Mouse (Mus musculus) small intestine, adult 2 months (tissue): ENCODE results near the gene Gtsf1. TPM values are rescaled to one million over a fixed set of nuclear protein-coding genes. Genes with fewer than 3 reads are reported as not detected.

Experiments
- H3K27ac ChIP-seq: fragments of 200-500 bp; 2 replicates; pipeline ENCODE4 v1.5.1; 2012; ENCODE audit warnings: low read depth, low read length, control low read depth, inconsistent platforms; ENCODE audit not compliant: insufficient read depth
- H3K27me3 ChIP-seq: fragments of 200-500 bp; 2 replicates; pipeline ENCODE4 v1.6.1; 2012; ENCODE audit warnings: mild to moderate bottlenecking, moderate library complexity, low read length, inconsistent platforms; ENCODE audit not compliant: control insufficient read depth, insufficient read depth
- H3K36me3 ChIP-seq: fragments of 200-500 bp; 2 replicates; pipeline ENCODE4 v1.6.1; 2012; ENCODE audit warnings: mild to moderate bottlenecking, low read length, control low read depth, inconsistent platforms; ENCODE audit not compliant: control insufficient read depth, insufficient read depth
- H3K4me1 ChIP-seq: fragments of 200-500 bp; 2 replicates; pipeline ENCODE4 v1.6.1; 2012; ENCODE audit warnings: low read length, inconsistent platforms, mixed read lengths; ENCODE audit not compliant: control insufficient read depth, insufficient read depth, insufficient read length
- H3K4me3 ChIP-seq: fragments of 200-500 bp; 2 replicates; pipeline ENCODE4 v1.5.1; 2012; ENCODE audit warnings: low read depth, mild to moderate bottlenecking, control low read depth, inconsistent platforms, low read length, moderate library complexity
- CTCF ChIP-seq: fragments of 200-500 bp; IDR thresholded peaks from 2 replicates; pipeline ENCODE4 v1.5.1; 2012; ENCODE audit warnings: low read depth, mild to moderate bottlenecking, control low read depth, inconsistent platforms, low read length, moderate library complexity, mixed read lengths; ENCODE audit not compliant: insufficient replicate concordance, insufficient read length; ENCODE audit errors: extremely low read depth
- POLR2A ChIP-seq: fragments of 200-500 bp; IDR thresholded peaks from 2 replicates; pipeline ENCODE4 v1.6.1; 2012; ENCODE audit warnings: low read depth, mild to moderate bottlenecking, control low read depth, inconsistent platforms, low read length, moderate library complexity
- WGBS: fragments of 180-500 bp; shearing (Covaris S2); methylation state at CpG from one replicate; pipeline ENCODE4 v1.1.7; 2018; 5-methylcytosine and 5-hydroxymethylcytosine counted together
- polyA plus RNA-seq: library from polyadenylated mRNA; depleted of rRNA; stranded (reverse); fragments of >200 nt; gene quantifications from 2 replicates; pipeline ENCODE4 v1.2.3, GENCODE M21; 2012

Gene Gtsf1
- polyA plus RNA-seq, 1 experiment: not detected

GRCm38 (mm10) chr15:103393577-103393976 is 36.7 kb downstream of the Gtsf1 start:
- no peak overlapping the region for H3K27ac ChIP-seq
- no peak for TF ChIP-seq POLR2A
- no peak for TF ChIP-seq CTCF
- H3K27me3 ChIP-seq: no peaks in the 10 kb centered on the region
- H3K4me1 ChIP-seq: no peaks in the 10 kb centered on the region
- H3K4me3 ChIP-seq: no peak overlapping the region
- no peaks in the 10 kb centered on the region for H3K36me3 ChIP-seq

- no peaks in the 10 kb centered on the region; the same call in 1 of the 2 replicates for H3K4me1 ChIP-seq
- no peaks in the 10 kb centered on the region for H3K36me3 ChIP-seq
- TF ChIP-seq CTCF (no peak), POLR2A (no peak)
- WGBS: 52% methylated on average over 4 of the region's 4 CpGs
- H3K27me3 ChIP-seq: no peaks in the 10 kb centered on the region
- H3K4me3 ChIP-seq: no peak overlapping the region
- no peak overlapping the region for H3K27ac ChIP-seq
Observed at GRCm38 (mm10) chr15:103388556-103389145, 41.6 kb downstream of the Gtsf1 start.

- TF ChIP-seq CTCF (no peak), POLR2A (no peak)
- no peak overlapping the region for H3K4me3 ChIP-seq
- H3K27ac ChIP-seq: peak overlapping the region; percentile 8; the same call in 1 of the 2 replicates
- no peaks in the 10 kb centered on the region for H3K27me3 ChIP-seq
- no peaks in the 10 kb centered on the region for H3K36me3 ChIP-seq
- no peaks in the 10 kb centered on the region; the same call in 1 of the 2 replicates for H3K4me1 ChIP-seq
- 65% methylated on average over 7 of the region's 7 CpGs for WGBS
Observed at GRCm38 (mm10) chr15:103383771-103384488, 46.3 kb downstream of the Gtsf1 start.

- H3K27ac ChIP-seq: peak overlapping the region; percentile 8; the same call in 1 of the 2 replicates
- no peak overlapping the region for H3K4me3 ChIP-seq
- H3K27me3 ChIP-seq: no peaks in the 10 kb centered on the region
- TF ChIP-seq CTCF (no peak), POLR2A (no peak)
- no peaks in the 10 kb centered on the region for H3K36me3 ChIP-seq
- 19% methylated on average over 5 of the region's 5 CpGs for WGBS
- H3K4me1 ChIP-seq: no peaks in the 10 kb centered on the region; the same call in 1 of the 2 replicates
Observed at GRCm38 (mm10) chr15:103382795-103383406, 47.4 kb downstream of the Gtsf1 start.

- Histone ChIP-seq H3K4me3 (no peak overlapping the region), H3K27me3 (no peaks in the 10 kb centered on the region), H3K36me3 (no peaks in the 10 kb centered on the region), H3K4me1 (no peaks in the 10 kb centered on the region; the same call in 1 of the 2 replicates), H3K27ac (no peak overlapping the region)
- no peak for TF ChIP-seq POLR2A
- no peak for TF ChIP-seq CTCF
- 84% methylated on average over 2 of the region's 2 CpGs for WGBS
Observed at GRCm38 (mm10) chr15:103382075-103382474, 48.2 kb downstream of the Gtsf1 start.

GRCm38 (mm10) chr15:103378665-103379356 is 51.5 kb downstream of the Gtsf1 start:
- H3K27ac ChIP-seq: peak overlapping the region; percentile 40; the same call in 1 of the 2 replicates
- no peaks in the 10 kb centered on the region for H3K36me3 ChIP-seq
- TF ChIP-seq POLR2A (no peak), CTCF (no peak)
- 46% methylated on average over 3 of the region's 3 CpGs for WGBS
- H3K4me1 ChIP-seq: no peaks in the 10 kb centered on the region; the same call in 1 of the 2 replicates
- no peak overlapping the region for H3K4me3 ChIP-seq
- no peaks in the 10 kb centered on the region for H3K27me3 ChIP-seq
